Mouse (Mus musculus) heart, embryonic 12.5 days (tissue): ENCODE data around the gene Decr2. TPM values are rescaled to one million over a fixed set of nuclear protein-coding genes. Genes with fewer than 3 reads are reported as not detected.
"Not testable (repeated sequence)": the region's sequence is repeated elsewhere in the genome, so short reads cannot be mapped to it uniquely, and the experiment has no call there.

ENCODE experiments used
- ATAC-seq: fragments of 200-750 bp; cut with Nextera tagmentation; 2 replicates; pipeline ENCODE4 v1.8.0; 2017; ENCODE audit warnings: moderate TSS enrichment, moderate library complexity; ENCODE audit not compliant: insufficient number of reproducible peaks, low FRiP score
- H3K27ac ChIP-seq: fragments of 300-500 bp; sonication (generic); 2 replicates; pipeline ENCODE4 v1.5.1; 2016; ENCODE audit warnings: mild to moderate bottlenecking, moderate library complexity; ENCODE audit not compliant: poor library complexity, severe bottlenecking
- H3K27me3 ChIP-seq: fragments of 300-500 bp; sonication (generic); replicated peaks from 2 replicates; pipeline ENCODE4 v1.6.1; 2016; ENCODE audit warnings: mild to moderate bottlenecking, moderate library complexity
- H3K36me3 ChIP-seq: fragments of 300-500 bp; sonication (generic); 2 replicates; pipeline ENCODE4 v1.6.1; 2016; ENCODE audit warnings: mild to moderate bottlenecking, moderate library complexity
- H3K4me1 ChIP-seq: fragments of 300-500 bp; sonication (generic); replicated peaks from 2 replicates; pipeline ENCODE4 v1.6.1; 2016; ENCODE audit warnings: mild to moderate bottlenecking
- H3K4me2 ChIP-seq: fragments of 300-500 bp; sonication (generic); 2 replicates; pipeline ENCODE4 v1.6.1; 2016; ENCODE audit warnings: mild to moderate bottlenecking, moderate library complexity
- H3K4me3 ChIP-seq: fragments of 300-500 bp; sonication (generic); 2 replicates; pipeline ENCODE4 v1.5.1; 2016; ENCODE audit warnings: mild to moderate bottlenecking
- H3K9ac ChIP-seq: fragments of 300-500 bp; sonication (generic); 2 replicates; pipeline ENCODE4 v1.6.1; 2016; ENCODE audit warnings: mild to moderate bottlenecking, moderate library complexity
- H3K9me3 ChIP-seq: fragments of 300-500 bp; sonication (generic); replicated peaks from 2 replicates; pipeline ENCODE4 v1.6.1; 2016; ENCODE audit warnings: mild to moderate bottlenecking, moderate library complexity
- WGBS: fragments of 180-500 bp; shearing (Covaris S2); methylation state at CpG from one replicate; pipeline ENCODE4 v1.1.7; 2016; 5-methylcytosine and 5-hydroxymethylcytosine counted together
- polyA plus RNA-seq: library from polyadenylated mRNA; unstranded; fragments of >200 nt; fragmentation: Nextera tagmentation; extraction: Ambion mirVana; gene quantifications from 2 replicates; pipeline ENCODE4 v1.2.1, GENCODE M21; 2016

The Decr2 gene
- polyA plus RNA-seq, 1 experiment from 2014 or later, result 33.4 TPM

GRCm38 (mm10) chr17:26111722-26112121, 21.6 kb upstream of the Decr2 start:
- Histone ChIP-seq H3K27ac (no peak overlapping the region), H3K4me3 (no peak overlapping the region), H3K9me3 (no peaks in the 10 kb centered on the region), H3K4me1 (peaks cover 11% of the 10 kb centered on the region), H3K27me3 (peaks cover 64% of the 10 kb centered on the region), H3K4me2 (no peak overlapping the region), H3K36me3 (no peaks in the 10 kb centered on the region), H3K9ac (no peak overlapping the region)
- WGBS, result 26% methylated on average over 4 of the region's 4 CpGs
- ATAC-seq, result no peak

GRCm38 (mm10) chr17:26111024-26111423, 20.9 kb upstream of the Decr2 start:
- H3K9me3 ChIP-seq, result no peaks in the 10 kb centered on the region
- no peak overlapping the region for H3K27ac ChIP-seq
- H3K27me3 ChIP-seq, result peaks cover 57% of the 10 kb centered on the region
- peaks cover 11% of the 10 kb centered on the region for H3K4me1 ChIP-seq
- H3K36me3 ChIP-seq, result no peaks in the 10 kb centered on the region
- no peak overlapping the region for H3K4me3 ChIP-seq
- WGBS, result 12% methylated on average over 4 of the region's 4 CpGs
- no peak for ATAC-seq
- no peak overlapping the region for H3K9ac ChIP-seq
- no peak overlapping the region for H3K4me2 ChIP-seq

- Histone ChIP-seq H3K4me2 (no peak overlapping the region), H3K4me3 (no peak overlapping the region), H3K9ac (no peak overlapping the region), H3K36me3 (no peaks in the 10 kb centered on the region), H3K9me3 (no peaks in the 10 kb centered on the region), H3K27ac (no peak overlapping the region), H3K4me1 (peaks cover 11% of the 10 kb centered on the region), H3K27me3 (peaks cover 49% of the 10 kb centered on the region)
- 30% methylated on average over 4 of the region's 4 CpGs for WGBS
- no peak for ATAC-seq
Measured at GRCm38 (mm10) chr17:26110156-26110555, 20.0 kb upstream of the Decr2 start.

GRCm38 (mm10) chr17:26105619-26106018, 15.5 kb upstream of the Decr2 start:
- no peak for ATAC-seq
- Histone ChIP-seq H3K27ac (no peak overlapping the region), H3K27me3 (peaks cover 7% of the 10 kb centered on the region), H3K36me3 (no peaks in the 10 kb centered on the region), H3K9ac (no peak overlapping the region), H3K4me2 (no peak overlapping the region), H3K9me3 (no peaks in the 10 kb centered on the region), H3K4me1 (no peaks in the 10 kb centered on the region), H3K4me3 (no peak overlapping the region)
- WGBS, result 38% methylated on average over 4 of the region's 4 CpGs

GRCm38 (mm10) chr17:26101478-26101877, 11.3 kb upstream of the Decr2 start:
- H3K4me2 ChIP-seq, result no peak overlapping the region
- H3K4me1 ChIP-seq, result no peaks in the 10 kb centered on the region
- H3K27ac ChIP-seq, result no peak overlapping the region
- H3K27me3 ChIP-seq, result no peaks in the 10 kb centered on the region; the same call in 1 of the 2 replicates
- H3K9me3 ChIP-seq, result no peaks in the 10 kb centered on the region
- H3K36me3 ChIP-seq, result no peaks in the 10 kb centered on the region
- ATAC-seq, result peak; percentile 59; the same call in 1 of the 2 replicates
- H3K9ac ChIP-seq, result no peak overlapping the region
- WGBS, result 60% methylated on average over 4 of the region's 4 CpGs
- no peak overlapping the region for H3K4me3 ChIP-seq

GRCm38 (mm10) chr17:26100166-26100565, 10.0 kb upstream of the Decr2 start:
- H3K4me1 ChIP-seq, result 0 out of 2 replicates have a peak, but pooled peaks cover 3% of the 10 kb centered on the region
- H3K9me3 ChIP-seq, result no peaks in the 10 kb centered on the region
- H3K9ac ChIP-seq, result no peak overlapping the region
- H3K36me3 ChIP-seq, result no peaks in the 10 kb centered on the region
- H3K4me3 ChIP-seq, result no peak overlapping the region
- no peak overlapping the region for H3K4me2 ChIP-seq
- no peak for ATAC-seq
- no peak overlapping the region for H3K27ac ChIP-seq
- H3K27me3 ChIP-seq, result no peaks in the 10 kb centered on the region
- 40% methylated on average over 2 of the region's 2 CpGs for WGBS

- not testable (repeated sequence) for H3K36me3 ChIP-seq, H3K9ac ChIP-seq, H3K4me3 ChIP-seq, H3K27ac ChIP-seq, H3K27me3 ChIP-seq, ATAC-seq, H3K4me2 ChIP-seq, H3K4me1 ChIP-seq, H3K9me3 ChIP-seq
- 66% methylated on average over 3 of the region's 3 CpGs for WGBS
Measured at GRCm38 (mm10) chr17:26099316-26099715, 9.2 kb upstream of the Decr2 start.

- WGBS, result 87% methylated on average over 7 of the region's 7 CpGs
- no peaks in the 10 kb centered on the region for H3K9me3 ChIP-seq
- no peak overlapping the region for H3K4me3 ChIP-seq
- H3K9ac ChIP-seq, result no peak overlapping the region
- H3K4me1 ChIP-seq, result peaks cover 11% of the 10 kb centered on the region
- no peak overlapping the region for H3K27ac ChIP-seq
- ATAC-seq, result no peak
- H3K4me2 ChIP-seq, result no peak overlapping the region
- H3K27me3 ChIP-seq, result no peaks in the 10 kb centered on the region
- H3K36me3 ChIP-seq, result 0 out of 2 replicates have a peak, but pooled peaks cover 4% of the 10 kb centered on the region
Measured at GRCm38 (mm10) chr17:26098461-26098860, 8.3 kb upstream of the Decr2 start.

- H3K27ac ChIP-seq, result peak within 1 kb of the TSS; percentile 26; the same call in 1 of the 2 replicates
- peak within 1 kb of the TSS; percentile 60 for H3K4me3 ChIP-seq
- peaks cover 19% of the 10 kb centered on the region for H3K36me3 ChIP-seq
- peak within 1 kb of the TSS; percentile 81 for H3K9ac ChIP-seq
- ATAC-seq, result peak; percentile 79
- peaks cover 11% of the 10 kb centered on the region for H3K4me1 ChIP-seq
- WGBS, result 3% methylated on average over 47 of the region's 47 CpGs
- H3K27me3 ChIP-seq, result no peaks in the 10 kb centered on the region
- peak within 1 kb of the TSS; percentile 73 for H3K4me2 ChIP-seq
- no peaks in the 10 kb centered on the region for H3K9me3 ChIP-seq
Measured at GRCm38 (mm10) chr17:26095121-26095740, 5.1 kb upstream of the Decr2 start, which contains the start of gene Nme4. Gene Nme4 (minus strand): TSS chr17:26095602.

GRCm38 (mm10) chr17:26094531-26095110, 4.5 kb upstream of the Decr2 start:
- H3K27me3 ChIP-seq, result no peaks in the 10 kb centered on the region
- WGBS, result 29% methylated on average over 9 of the region's 9 CpGs
- peak overlapping the region; percentile 81 for H3K9ac ChIP-seq
- peaks cover 12% of the 10 kb centered on the region for H3K4me1 ChIP-seq
- H3K4me3 ChIP-seq, result peak overlapping the region; percentile 60
- H3K4me2 ChIP-seq, result peak overlapping the region; percentile 73
- H3K27ac ChIP-seq, result no peak overlapping the region
- no peaks in the 10 kb centered on the region for H3K9me3 ChIP-seq
- ATAC-seq, result no peak
- H3K36me3 ChIP-seq, result peaks cover 19% of the 10 kb centered on the region

- Histone ChIP-seq H3K36me3 (peaks cover 33% of the 10 kb centered on the region), H3K9ac (no peak overlapping the region), H3K4me1 (peaks cover 4% of the 10 kb centered on the region), H3K4me2 (no peak overlapping the region), H3K4me3 (no peak overlapping the region), H3K9me3 (no peaks in the 10 kb centered on the region), H3K27me3 (no peaks in the 10 kb centered on the region), H3K27ac (no peak overlapping the region)
- no peak for ATAC-seq
- 86% methylated on average over 9 of the region's 9 CpGs for WGBS
Measured at GRCm38 (mm10) chr17:26087059-26087564, 3.0 kb downstream of the Decr2 start.
